Mouse (Mus musculus): ENCODE measurements around the gene B3galnt2.
"Not testable (repeated sequence)": the region's sequence is repeated elsewhere in the genome, so short reads cannot be mapped to it uniquely, and the experiment has no call there.

The B3galnt2 gene

GRCm38 (mm10) chr13:14006056-14006455, 51.8 kb downstream of the B3galnt2 start:
- no peak for DNase-seq (ENCODE audit: low spot score)

GRCm38 (mm10) chr13:14011454-14011995, 57.3 kb downstream of the B3galnt2 start:
- DNase-seq (ENCODE audit: low spot score): no peak

- no peak for DNase-seq (ENCODE audit: low spot score)
Observed at GRCm38 (mm10) chr13:14014001-14014400, 59.7 kb downstream of the B3galnt2 start.

- no peak for DNase-seq (ENCODE audit: low spot score)
Observed at GRCm38 (mm10) chr13:14014540-14014939, 60.3 kb downstream of the B3galnt2 start.

GRCm38 (mm10) chr13:14015609-14016008, 61.3 kb downstream of the B3galnt2 start:
- no peak for DNase-seq (ENCODE audit: low spot score)

GRCm38 (mm10) chr13:14018283-14018682, 64.0 kb downstream of the B3galnt2 start:
- no peak for DNase-seq (ENCODE audit: low spot score)

GRCm38 (mm10) chr13:14018852-14019251, 64.6 kb downstream of the B3galnt2 start:
- no peak for DNase-seq (ENCODE audit: low spot score)

GRCm38 (mm10) chr13:14021417-14021816, 67.1 kb downstream of the B3galnt2 start:
- not testable (repeated sequence) for DNase-seq (ENCODE audit: low spot score)

GRCm38 (mm10) chr13:14025554-14025953, 71.3 kb downstream of the B3galnt2 start:
- DNase-seq (ENCODE audit: low spot score): no peak

GRCm38 (mm10) chr13:14026154-14026820, 72.0 kb downstream of the B3galnt2 start:
- DNase-seq (ENCODE audit: low spot score): no peak

GRCm38 (mm10) chr13:14033309-14034072, 79.2 kb downstream of the B3galnt2 start:
- peak; percentile 65 for DNase-seq (ENCODE audit: low spot score)

- peak; percentile 89 for DNase-seq (ENCODE audit: low spot score)
Observed at GRCm38 (mm10) chr13:14034073-14034348, 79.7 kb downstream of the B3galnt2 start.

- DNase-seq (ENCODE audit: low spot score): not testable (repeated sequence)
Observed at GRCm38 (mm10) chr13:14035352-14035751, 81.1 kb downstream of the B3galnt2 start.

GRCm38 (mm10) chr13:14035875-14036630, 81.8 kb downstream of the B3galnt2 start:
- DNase-seq (ENCODE audit: low spot score): no peak

- DNase-seq (ENCODE audit: low spot score): no peak
Observed at GRCm38 (mm10) chr13:14038911-14039291, 84.6 kb downstream of the B3galnt2 start.

GRCm38 (mm10) chr13:14039292-14039965, 85.2 kb downstream of the B3galnt2 start, which contains the start of gene Tbce:
TSS of gene Tbce (minus strand) at chr13:14039638.
- DNase-seq (ENCODE audit: low spot score): peak; percentile 90

- no peak for DNase-seq (ENCODE audit: low spot score)
Observed at GRCm38 (mm10) chr13:14040186-14040585, 85.9 kb downstream of the B3galnt2 start.

GRCm38 (mm10) chr13:14043851-14044250, 89.6 kb downstream of the B3galnt2 start:
- DNase-seq (ENCODE audit: low spot score): no peak

GRCm38 (mm10) chr13:14044521-14044920, 90.3 kb downstream of the B3galnt2 start:
- no peak for DNase-seq (ENCODE audit: low spot score)
